Mouse (Mus musculus): ENCODE measurements around the gene Gm6588.
A peak's percentile ranks its signal among the peaks of the same experiment; 100 is the strongest.

The Gm6588 gene

DNA sequence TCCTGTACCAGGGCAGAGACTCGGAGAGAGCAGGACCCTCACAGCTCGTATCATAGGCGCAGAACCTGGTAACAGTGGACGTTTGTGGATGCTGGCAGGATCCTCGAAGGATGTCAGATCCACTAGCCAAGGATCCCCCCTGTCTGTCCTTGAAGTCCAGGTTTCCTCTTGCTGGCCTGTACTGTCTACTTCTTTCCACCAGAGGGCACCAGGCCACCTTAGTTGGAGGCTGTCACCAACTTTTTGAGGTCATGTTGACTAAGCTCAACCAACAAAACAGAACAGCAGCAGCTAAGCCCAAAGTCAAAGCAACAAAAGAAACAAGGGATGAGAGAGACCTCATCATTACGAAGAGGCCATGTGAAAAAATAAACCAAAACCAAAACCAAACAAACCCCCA, 20.9 kb downstream of the Gm6588 start:
- no peak for DNase-seq (ENCODE audit: low spot score)

DNA sequence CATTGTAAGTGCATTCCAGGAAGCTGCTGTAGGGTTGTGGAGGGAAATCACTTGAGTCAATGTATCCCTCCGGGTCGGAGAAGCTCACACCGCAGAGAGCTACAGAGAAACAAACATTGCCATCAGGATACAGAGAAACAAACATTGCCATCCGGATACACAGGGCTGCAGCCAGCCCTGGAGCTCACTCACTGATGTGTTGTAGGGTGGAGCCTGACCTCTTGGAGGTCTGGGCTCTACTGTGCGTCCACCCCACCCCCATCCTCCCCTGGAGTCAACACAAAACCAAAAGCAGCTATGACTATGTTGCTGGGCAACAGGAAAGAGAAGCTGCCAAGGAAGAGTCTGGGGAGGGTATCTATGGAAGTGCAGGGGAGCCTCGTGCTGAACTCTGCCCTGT, 24.2 kb downstream of the Gm6588 start:
- DNase-seq (ENCODE audit: low spot score): peak; percentile 10

DNA sequence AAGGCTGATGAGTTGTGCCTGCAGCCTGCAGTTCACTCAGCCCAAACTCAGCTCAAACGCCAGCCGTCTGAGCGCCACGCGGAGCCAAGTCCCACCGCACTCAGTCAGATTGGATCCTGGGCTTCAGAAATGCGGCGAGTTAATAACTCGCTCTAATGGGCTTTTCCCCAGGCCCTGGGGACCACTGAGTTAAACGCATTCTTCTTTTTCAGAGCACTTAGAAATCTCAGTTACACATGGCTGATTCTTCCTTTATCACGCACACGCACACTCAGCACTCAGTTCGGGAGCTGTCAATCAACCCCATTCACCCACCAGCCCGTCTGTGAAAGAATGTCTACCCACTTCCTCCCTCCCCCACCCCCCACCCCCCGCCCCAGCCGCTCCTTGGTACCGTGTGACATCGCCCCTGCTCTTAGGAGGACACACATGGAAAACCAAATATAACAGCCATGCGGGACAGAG, 32.8 kb downstream of the Gm6588 start:
- DNase-seq (ENCODE audit: low spot score): no peak

DNA sequence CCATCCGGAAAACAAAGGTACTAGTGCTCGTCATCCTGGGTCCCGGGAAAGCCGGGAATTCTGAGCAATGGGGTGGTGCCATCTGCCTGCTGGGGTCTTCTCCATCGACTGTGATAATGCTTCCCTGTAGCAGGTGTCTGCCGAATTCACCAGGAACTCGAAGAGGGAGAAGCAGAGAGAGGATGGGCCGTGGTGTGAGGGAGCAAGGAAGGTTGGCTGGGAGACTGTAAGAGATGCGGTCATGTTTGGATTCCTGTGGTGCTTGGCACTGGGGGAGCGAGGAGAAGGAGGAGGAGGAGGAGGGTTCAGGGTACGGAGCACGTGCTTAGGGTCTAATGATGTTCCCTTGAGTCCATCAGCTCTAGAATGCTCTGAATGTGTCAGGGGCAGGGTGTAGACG, 33.3 kb downstream of the Gm6588 start:
- no peak for DNase-seq (ENCODE audit: low spot score)

DNA sequence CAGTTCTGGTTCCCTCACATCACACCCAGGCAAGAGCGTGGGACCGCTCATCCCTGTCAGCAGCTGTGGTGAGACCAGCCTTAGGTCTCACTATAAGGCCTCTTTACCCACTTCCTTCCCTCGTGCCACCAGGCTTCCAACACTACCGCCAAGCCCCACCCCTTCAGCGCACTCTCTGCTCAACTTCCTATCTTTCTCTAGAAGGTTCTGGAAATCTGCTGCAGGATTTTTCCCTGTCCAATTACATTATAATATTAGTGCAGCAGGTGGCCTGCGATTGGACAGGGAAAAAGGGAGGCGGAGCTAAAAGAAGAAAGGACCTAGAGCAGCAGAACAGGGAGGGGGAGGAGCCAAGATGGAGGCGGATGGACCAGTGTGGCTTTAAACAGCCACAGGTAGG, 33.8 kb downstream of the Gm6588 start:
- DNase-seq (ENCODE audit: low spot score): no peak

DNA sequence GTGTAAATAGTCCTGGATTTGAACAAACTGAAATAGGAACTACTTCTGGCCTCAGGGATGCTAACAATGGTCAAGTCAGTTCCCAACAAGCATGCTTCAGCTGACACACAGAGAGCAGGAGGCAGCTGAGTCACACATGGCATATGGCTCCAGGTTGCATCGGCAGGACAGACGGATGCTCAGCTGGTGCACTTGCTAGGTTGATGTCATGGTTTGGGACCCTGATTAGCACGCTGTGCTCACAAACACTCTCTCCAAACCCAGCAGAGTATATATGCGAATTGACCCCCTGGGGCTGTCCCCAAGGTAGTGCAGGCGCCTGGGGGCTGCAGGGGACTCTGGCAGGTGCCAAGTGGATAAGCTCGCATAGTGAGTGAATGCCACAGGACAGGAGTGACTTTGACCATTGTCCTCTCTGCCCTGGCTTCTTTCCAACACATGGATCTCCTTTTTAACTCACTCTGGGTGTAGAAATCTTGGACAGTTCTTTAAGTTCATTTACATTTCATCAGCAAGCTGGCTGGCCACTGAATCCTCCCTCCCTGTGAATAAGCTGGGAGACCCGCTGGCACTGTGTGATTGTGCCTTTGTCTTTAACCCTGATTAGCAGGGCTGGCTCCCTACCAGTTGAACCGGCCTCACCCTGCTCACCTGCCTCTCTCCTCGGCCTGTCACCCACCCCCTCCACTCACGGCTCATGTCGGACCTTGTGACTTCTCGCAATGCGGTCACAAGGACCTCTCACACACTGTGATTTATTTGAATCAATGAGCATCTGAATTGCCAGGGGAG, 35.9 kb downstream of the Gm6588 start:
- no peak for DNase-seq (ENCODE audit: low spot score)

DNA sequence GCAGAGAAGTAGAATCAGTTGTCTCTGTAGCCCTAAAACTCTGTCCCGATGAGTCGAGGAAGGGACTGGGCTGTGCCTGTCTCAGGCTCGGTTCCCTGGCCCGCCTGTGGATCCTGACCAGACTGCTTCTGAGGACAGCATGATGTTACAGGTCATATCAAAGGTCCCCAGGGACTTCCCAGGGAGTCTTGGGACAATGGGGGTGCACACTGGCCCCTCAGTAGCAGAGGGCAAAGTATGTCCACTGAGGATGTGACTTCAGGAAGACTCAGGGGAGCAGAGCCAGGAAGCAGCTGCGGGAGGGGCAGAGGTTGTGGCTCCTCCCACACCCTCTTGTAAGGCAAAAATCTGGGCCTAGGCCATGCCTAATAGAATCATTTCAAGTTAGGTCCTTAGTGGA, 37.2 kb downstream of the Gm6588 start:
- DNase-seq (ENCODE audit: low spot score): no peak

DNA sequence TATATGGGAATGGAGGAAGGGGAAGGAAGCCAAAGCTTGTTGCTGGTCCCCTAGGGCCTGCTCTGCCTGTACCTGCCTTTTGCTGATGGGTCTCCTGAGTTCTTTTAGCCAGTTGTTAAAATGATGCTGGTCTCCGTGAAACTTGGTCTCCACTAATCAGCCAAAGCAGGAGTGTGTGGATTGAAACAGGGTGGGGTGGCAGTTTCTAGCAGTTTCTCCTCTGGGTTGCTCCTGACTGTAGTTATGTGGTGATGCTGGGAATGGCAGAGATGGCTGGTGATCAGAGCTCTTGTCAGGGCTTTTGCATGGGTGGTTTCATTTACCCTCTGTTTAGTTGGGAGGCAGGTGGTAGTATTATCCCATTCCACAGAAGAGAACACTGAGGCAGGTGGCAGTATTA, 38.3 kb downstream of the Gm6588 start:
- DNase-seq (ENCODE audit: low spot score): no peak

DNA sequence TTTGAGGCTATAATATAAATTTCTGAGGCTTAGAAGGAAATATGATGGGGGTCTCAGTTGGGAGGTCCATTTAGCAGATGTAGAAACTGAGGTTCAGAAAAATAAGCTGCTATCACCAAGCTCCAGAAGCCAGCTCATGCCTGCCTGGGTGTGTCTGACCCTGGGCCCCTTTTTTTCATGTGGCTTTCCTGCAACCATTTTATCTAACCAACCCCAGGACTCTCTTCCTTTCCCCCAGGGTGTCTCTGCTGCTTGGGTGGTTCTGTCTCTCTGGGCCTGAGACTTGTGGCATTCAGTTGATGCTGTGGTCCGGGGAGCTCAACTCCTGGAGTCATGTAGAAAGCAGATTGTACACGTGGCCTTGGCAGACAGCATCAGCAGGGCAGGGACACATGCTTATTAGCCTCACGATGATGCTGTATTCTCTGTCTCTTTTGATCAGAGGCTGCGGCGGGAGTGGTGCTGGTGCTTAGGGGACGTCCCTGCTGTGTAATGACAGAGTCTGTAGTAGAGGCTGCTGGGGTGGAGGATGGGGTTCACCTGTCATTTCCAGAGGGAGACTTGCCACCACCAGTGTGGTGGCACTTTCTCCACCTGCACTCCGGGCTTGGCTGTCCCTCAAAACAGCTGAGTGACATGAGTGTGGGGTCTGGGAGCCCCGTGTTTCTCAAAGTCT, 39.0 kb downstream of the Gm6588 start:
- DNase-seq (ENCODE audit: low spot score): no peak

DNA sequence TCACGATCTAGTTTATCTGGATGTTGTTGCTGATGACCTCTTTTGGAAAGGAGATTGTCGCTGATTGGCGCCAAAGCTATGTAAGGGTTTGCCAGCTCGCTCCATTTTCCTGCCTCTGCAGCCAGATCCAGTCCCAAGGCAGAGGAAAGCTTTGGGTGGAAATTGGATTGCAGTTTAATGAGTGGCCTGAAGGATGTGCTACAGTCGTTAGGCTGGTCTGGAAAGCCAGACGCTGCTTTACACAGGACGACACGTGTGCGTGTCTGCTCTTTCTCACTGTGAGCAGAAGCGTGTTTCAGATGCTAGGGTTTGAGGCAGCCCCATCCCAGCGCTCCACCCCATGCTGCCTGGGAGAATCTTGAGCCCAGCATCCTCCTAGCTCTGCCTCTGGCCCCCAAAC, 42.3 kb downstream of the Gm6588 start:
- no peak for DNase-seq (ENCODE audit: low spot score)

DNA sequence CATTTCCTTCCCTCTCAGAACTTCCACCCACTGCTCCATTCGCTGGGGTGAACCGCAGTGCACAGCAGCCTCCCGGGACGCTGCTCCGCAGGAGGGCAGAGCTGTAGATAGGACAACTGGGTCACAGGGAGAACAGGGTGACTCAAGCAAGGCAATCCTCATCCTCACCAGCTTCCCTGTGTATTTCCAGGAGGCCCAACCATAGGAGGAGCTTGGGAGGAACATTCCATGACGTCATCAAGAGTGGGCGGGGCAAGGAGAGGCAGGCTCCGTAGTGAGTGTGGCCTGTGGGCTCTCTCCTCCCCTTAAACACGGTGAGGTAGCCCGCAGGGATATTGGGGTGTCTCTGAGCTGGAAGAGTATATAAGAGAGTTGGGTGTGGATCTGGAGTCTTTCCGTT, 44.3 kb downstream of the Gm6588 start:
- DNase-seq (ENCODE audit: low spot score): peak; percentile 55

DNA sequence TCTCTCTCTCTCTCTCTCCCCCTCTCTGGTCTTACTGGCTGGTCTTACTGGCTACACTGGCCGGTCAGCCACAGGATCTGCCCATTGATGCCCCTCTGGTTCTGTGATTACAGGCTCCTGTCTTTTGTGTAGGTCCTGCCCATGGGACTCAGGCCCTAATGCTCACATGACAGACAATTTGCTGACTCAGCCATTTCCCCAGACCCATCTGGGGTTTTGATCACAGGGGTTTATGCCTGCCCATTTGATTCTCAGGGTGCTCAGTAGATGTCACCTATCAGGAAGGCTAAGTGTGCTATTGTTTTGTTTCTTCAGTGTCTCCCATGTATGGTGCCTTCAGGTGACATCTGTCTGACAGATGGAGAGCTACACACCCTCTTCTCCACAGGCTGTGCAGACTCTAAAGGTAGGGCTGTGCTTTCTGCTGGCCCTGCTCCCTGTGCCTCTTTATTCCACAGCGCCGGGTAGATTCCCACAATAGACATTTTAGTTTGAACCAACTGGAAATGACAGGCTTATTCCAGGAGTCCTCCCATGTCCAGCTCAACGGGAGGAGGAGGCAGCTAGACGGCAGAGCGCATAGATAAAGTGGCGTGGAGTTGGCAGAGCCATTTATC, 47.6 kb downstream of the Gm6588 start:
- no peak for DNase-seq (ENCODE audit: low spot score)

DNA sequence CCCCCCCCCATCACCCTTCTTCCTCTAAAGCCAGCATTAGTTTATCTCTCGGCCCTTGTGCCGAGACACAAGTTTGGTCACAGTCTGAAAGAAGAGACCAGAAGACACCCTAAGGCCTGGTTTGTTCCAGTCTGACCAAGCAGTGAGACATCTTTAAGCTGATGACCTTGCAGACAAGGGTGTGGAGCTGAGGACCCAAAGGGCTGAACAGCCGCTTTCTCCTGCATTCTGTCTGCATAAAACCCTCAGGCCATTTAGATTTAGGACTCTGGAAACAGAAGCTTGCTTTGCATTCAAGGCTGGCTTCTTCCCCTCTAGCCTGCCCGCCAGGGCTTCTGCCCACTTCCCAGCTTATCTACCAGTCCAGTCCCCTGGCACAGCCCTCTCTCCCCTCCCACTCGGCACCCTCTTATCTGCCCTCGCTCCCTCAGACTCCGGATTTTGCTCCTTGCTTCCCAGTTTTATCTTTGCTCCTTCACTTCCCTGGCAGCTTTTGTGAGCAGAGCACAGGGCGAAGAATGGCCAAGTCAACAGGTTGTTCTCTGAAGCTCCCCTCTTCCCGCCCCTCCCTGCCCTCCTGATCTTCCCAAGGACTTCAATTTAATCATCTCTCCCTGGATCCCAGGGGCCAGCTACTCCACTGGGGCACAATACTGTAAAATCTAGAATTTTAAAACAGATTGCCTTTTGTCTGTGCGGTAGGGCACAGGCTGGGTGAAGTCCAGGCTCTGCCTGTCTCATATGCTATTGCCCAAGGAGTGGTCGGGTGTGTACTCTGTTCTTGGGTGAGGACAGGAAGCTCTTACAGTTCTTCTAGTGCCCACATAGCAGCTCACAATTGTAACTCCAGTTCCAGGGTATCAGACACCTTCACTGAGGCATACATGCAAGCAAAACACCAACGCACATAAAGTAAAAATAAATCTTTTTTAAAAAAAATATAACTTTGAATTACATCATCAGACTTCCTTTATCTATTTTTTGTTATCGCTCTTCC, 50.0 kb downstream of the Gm6588 start:
- peak; percentile 64 for DNase-seq (ENCODE audit: low spot score)

DNA sequence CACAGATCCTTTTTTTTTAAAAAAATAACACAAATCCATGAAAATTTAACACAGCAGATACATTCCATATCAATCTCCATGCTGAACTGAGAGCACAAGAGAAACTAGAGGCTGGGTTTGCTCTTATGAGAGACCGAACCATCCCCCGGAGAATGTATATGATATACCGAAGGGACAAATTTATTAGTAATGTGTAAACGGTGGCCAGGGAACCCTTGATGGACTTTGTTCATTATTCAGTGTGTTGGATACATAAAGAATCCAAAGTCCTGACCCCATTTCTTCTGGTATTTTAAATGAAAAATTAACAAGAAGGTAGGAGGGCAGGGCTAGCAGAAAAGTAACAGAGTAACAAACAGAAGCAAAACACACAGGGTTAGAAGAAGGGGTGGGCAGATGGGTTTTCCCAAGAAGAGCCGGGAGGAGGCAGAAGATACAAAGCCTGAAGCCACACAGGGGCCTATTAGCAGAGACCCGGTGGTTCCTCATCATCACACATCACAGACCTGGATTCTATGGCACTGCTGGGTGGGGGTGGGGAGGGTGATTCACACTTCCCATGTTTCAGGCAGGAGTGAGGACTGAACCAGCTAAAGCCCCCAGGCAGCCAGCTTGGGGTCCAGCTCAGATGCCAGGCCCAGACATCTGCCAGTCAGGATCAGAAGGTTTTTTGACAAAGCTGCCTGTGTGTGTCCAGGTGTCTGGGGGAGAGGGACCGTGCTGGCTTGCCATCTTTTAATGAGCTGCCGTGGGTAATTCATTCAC, 50.9 kb downstream of the Gm6588 start:
- DNase-seq (ENCODE audit: low spot score): no peak
